Mouse (Mus musculus) small intestine, adult 2 months (tissue): ENCODE results near the gene Setx.
"Not testable (repeated sequence)": the region's sequence is repeated elsewhere in the genome, so short reads cannot be mapped to it uniquely, and the experiment has no call there.

Experiments used
- CTCF ChIP-seq: fragments of 200-500 bp; IDR thresholded peaks from 2 replicates; pipeline ENCODE4 v1.5.1; 2012; ENCODE audit warnings: low read depth, mild to moderate bottlenecking, control low read depth, inconsistent platforms, low read length, moderate library complexity, mixed read lengths; ENCODE audit not compliant: insufficient replicate concordance, insufficient read length; ENCODE audit errors: extremely low read depth
- POLR2A ChIP-seq: fragments of 200-500 bp; IDR thresholded peaks from 2 replicates; pipeline ENCODE4 v1.6.1; 2012; ENCODE audit warnings: low read depth, mild to moderate bottlenecking, control low read depth, inconsistent platforms, low read length, moderate library complexity

- TF ChIP-seq CTCF, POLR2A: not testable (repeated sequence)
These were observed 26.0 kb upstream of the Setx start for GRCm38 (mm10) chr2:29097955-29098354.
